Comparison of ENCODE assay signal across 26 mouse cellular contexts in the genomic region with DNA sequence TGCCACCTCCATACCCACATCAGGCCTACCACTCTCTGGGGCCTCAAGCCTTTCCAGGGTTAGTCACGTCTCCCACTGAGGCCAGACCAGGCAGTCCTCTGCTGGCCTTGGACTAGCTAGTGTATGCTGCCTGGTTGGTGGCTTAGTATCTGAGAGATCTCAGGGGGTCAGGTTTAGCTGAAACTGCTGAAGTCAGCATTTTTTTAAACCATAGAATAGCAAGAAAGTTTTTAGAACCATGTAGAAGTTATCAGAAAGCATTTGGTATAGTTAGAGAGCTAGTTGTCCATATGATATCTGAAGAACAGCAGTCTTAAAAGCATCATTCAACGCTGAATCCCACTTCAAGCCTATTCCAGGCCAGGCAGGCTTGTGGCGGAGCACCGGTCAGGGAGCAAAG. TPM values are rescaled to one million over a fixed set of nuclear protein-coding genes. Genes with fewer than 3 reads are reported as not detected.
"Had no signal": no experiment of that assay in that cellular context is flagged by ENCODE, and none has a peak within 500 bp of the region (broad histone marks: within the 10 kb centered on the region; RNA-seq: fewer than 3 reads in every experiment).

No protein-coding gene starts in this region.

- H3K36me3 ChIP-seq: neural tube, embryonic 12.5 days; neural tube, embryonic 13.5 days; neural tube, embryonic 15.5 days; stomach, embryonic 15.5 days had no signal

- H3K4me3 ChIP-seq: neural tube, embryonic 12.5 days; neural tube, embryonic 13.5 days; neural tube, embryonic 15.5 days; stomach, embryonic 15.5 days had no signal

- H3K4me2 ChIP-seq: neural tube, embryonic 12.5 days; neural tube, embryonic 13.5 days; neural tube, embryonic 15.5 days; stomach, embryonic 15.5 days had no signal

- H3K27ac ChIP-seq: neural tube, embryonic 12.5 days; neural tube, embryonic 13.5 days; neural tube, embryonic 15.5 days; stomach, embryonic 15.5 days; stomach, postnatal 0 days had no signal

- H3K4me1 ChIP-seq: neural tube, embryonic 12.5 days; neural tube, embryonic 13.5 days; neural tube, embryonic 15.5 days; stomach, embryonic 15.5 days had no signal

- H3K9ac ChIP-seq: neural tube, embryonic 12.5 days; neural tube, embryonic 13.5 days; neural tube, embryonic 15.5 days; stomach, embryonic 15.5 days had no signal

- DNase-seq: retina, postnatal 1 day; right cerebral cortex, adult 18-20 months; right cerebral cortex, postnatal 14 days; right cerebral cortex, postnatal 25 days; right cerebral cortex, postnatal 4 days; spleen, adult 18-20 months; thymus, adult 18-20 months; thymus, adult 2 months; thymus, postnatal 14 days; thymus, postnatal 25 days; thymus, postnatal 36 days; thymus, postnatal 4 days had no signal

- H3K9me3 ChIP-seq: neural tube, embryonic 12.5 days; neural tube, embryonic 13.5 days; neural tube, embryonic 15.5 days; stomach, embryonic 15.5 days had no signal

- H3K27me3 ChIP-seq: neural tube, embryonic 12.5 days; neural tube, embryonic 13.5 days; neural tube, embryonic 15.5 days; stomach, embryonic 15.5 days had no signal

RNA-seq across cellular contexts. Expression of gene Prss58, which starts 19.8 kb away (rescaled TPM):
- total RNA-seq: neutrophil, adult 5-6 weeks had no signal
- polyA plus RNA-seq: neural tube, embryonic 12.5 days; neural tube, embryonic 13.5 days; neural tube, embryonic 14.5 days; neural tube, embryonic 15.5 days; small intestine, adult 2 months; spleen, adult 2 months; stomach, embryonic 14.5 days; stomach, embryonic 15.5 days; stomach, embryonic 16.5 days; stomach, postnatal 0 days; thymus, adult 2 months; thymus, postnatal 0 days; urinary bladder, adult 2 months had no signal

RNA-seq across cellular contexts. Expression of gene 1700074P13Rik, which starts 20.4 kb away (rescaled TPM):
- total RNA-seq: neutrophil, adult 5-6 weeks had no signal
- polyA plus RNA-seq: neural tube, embryonic 12.5 days; neural tube, embryonic 13.5 days; neural tube, embryonic 14.5 days; neural tube, embryonic 15.5 days; small intestine, adult 2 months; spleen, adult 2 months; stomach, embryonic 14.5 days; stomach, embryonic 15.5 days; stomach, embryonic 16.5 days; stomach, postnatal 0 days; thymus, adult 2 months; thymus, postnatal 0 days; urinary bladder, adult 2 months had no signal

RNA-seq across cellular contexts. Expression of gene Gm4744, which starts 31.7 kb away (rescaled TPM):
- total RNA-seq: neutrophil, adult 5-6 weeks had no signal
- polyA plus RNA-seq: neural tube, embryonic 12.5 days; neural tube, embryonic 13.5 days; neural tube, embryonic 14.5 days; neural tube, embryonic 15.5 days; small intestine, adult 2 months; spleen, adult 2 months; stomach, embryonic 14.5 days; stomach, embryonic 16.5 days; stomach, postnatal 0 days; testis, adult 2 months; thymus, adult 2 months; thymus, postnatal 0 days; urinary bladder, adult 2 months had no signal

RNA-seq across cellular contexts. Expression of gene Moxd2, which starts 32.7 kb away (rescaled TPM):
- total RNA-seq: neutrophil, adult 5-6 weeks had no signal
- polyA plus RNA-seq: neural tube, embryonic 12.5 days; neural tube, embryonic 13.5 days; neural tube, embryonic 14.5 days; neural tube, embryonic 15.5 days; small intestine, adult 2 months; spleen, adult 2 months; stomach, embryonic 14.5 days; stomach, embryonic 15.5 days; stomach, embryonic 16.5 days; stomach, postnatal 0 days; urinary bladder, adult 2 months had no signal

RNA-seq across cellular contexts. Expression of gene 1810009J06Rik, which starts 44.6 kb away (rescaled TPM):
- total RNA-seq: neutrophil, adult 5-6 weeks had no signal
- polyA plus RNA-seq: neural tube, embryonic 12.5 days; neural tube, embryonic 13.5 days; neural tube, embryonic 14.5 days; neural tube, embryonic 15.5 days; small intestine, adult 2 months; stomach, embryonic 14.5 days; testis, adult 2 months; thymus, adult 2 months; thymus, postnatal 0 days; urinary bladder, adult 2 months had no signal
